14 mouse cellular contexts compared by ENCODE assay signal in genomic region chr9:74277752-74278385, GRCm38 (mm10).
A peak's percentile ranks its signal among the peaks of the same experiment; 100 is the strongest.
DNase-seq lines count a peak whose midpoint lies in the region; ATAC-seq and TF ChIP-seq lines count a peak whose summit lies in the region.
"Had no signal": no experiment of that assay in that cellular context is flagged by ENCODE, and none has a peak within 500 bp of the region (broad histone marks: within the 10 kb centered on the region; RNA-seq: fewer than 3 reads in every experiment).

No protein-coding gene starts in this region.

- peaks cover 35% of the 10 kb centered on the region for H3K4me1 ChIP-seq in forebrain, embryonic 12.5 days
- H3K4me1 ChIP-seq in hindbrain, embryonic 15.5 days (replicated peaks): peaks cover 27% of the 10 kb centered on the region
- peaks cover 7% of the 10 kb centered on the region; the same call in 1 of the 2 replicates for H3K4me1 ChIP-seq in midbrain, postnatal 0 days (ENCODE audit: insufficient read depth, low read length)
- H3K4me1 ChIP-seq: limb, embryonic 13.5 days; megakaryocyte, embryonic 14.5 days had no signal

- no peaks in the 10 kb centered on the region for H3K27me3 ChIP-seq in forebrain, embryonic 12.5 days
- H3K27me3 ChIP-seq in hindbrain, embryonic 15.5 days: no peaks in the 10 kb centered on the region
- no peaks in the 10 kb centered on the region for H3K27me3 ChIP-seq in midbrain, postnatal 0 days (ENCODE audit: insufficient read depth, low read length)
- H3K27me3 ChIP-seq: limb, embryonic 13.5 days; megakaryocyte, embryonic 14.5 days had no signal

- ATAC-seq in forebrain, embryonic 12.5 days (ENCODE audit: low FRiP score): peak; percentile 62; the same call in 1 of the 2 replicates
- ATAC-seq in hindbrain, embryonic 15.5 days (ENCODE audit: low FRiP score, low read depth): peak; percentile 76; the same call in 1 of the 2 replicates
- ATAC-seq in midbrain, postnatal 0 days (ENCODE audit: low FRiP score): peak; percentile 58; the same call in 1 of the 2 replicates

- no peaks in the 10 kb centered on the region for H3K9me3 ChIP-seq in forebrain, embryonic 12.5 days
- H3K9me3 ChIP-seq in hindbrain, embryonic 15.5 days: no peaks in the 10 kb centered on the region
- no peaks in the 10 kb centered on the region for H3K9me3 ChIP-seq in midbrain, postnatal 0 days (ENCODE audit: low read length)
- H3K9me3 ChIP-seq: limb, embryonic 13.5 days had no signal

- H3K9ac ChIP-seq in forebrain, embryonic 12.5 days: no peak overlapping the region
- no peak overlapping the region for H3K9ac ChIP-seq in hindbrain, embryonic 15.5 days
- no peak overlapping the region for H3K9ac ChIP-seq in midbrain, postnatal 0 days (replicated peaks; ENCODE audit: low read length, poor library complexity, severe bottlenecking)
- H3K9ac ChIP-seq: limb, embryonic 13.5 days had no signal

- no peak for TF ChIP-seq CTCF in midbrain, postnatal 0 days (IDR thresholded peaks at IDR 0.05)

- peak overlapping the region; percentile 25; the same call in 1 of the 2 replicates for H3K4me2 ChIP-seq in forebrain, embryonic 12.5 days
- H3K4me2 ChIP-seq in hindbrain, embryonic 15.5 days: peak overlapping the region; percentile 34
- peak overlapping the region; percentile 28 for H3K4me2 ChIP-seq in midbrain, postnatal 0 days (ENCODE audit: low read depth, low read length, poor library complexity, severe bottlenecking)
- H3K4me2 ChIP-seq: limb, embryonic 13.5 days had no signal

- DNase-seq in embryo, embryonic 10 days (ENCODE audit: low spot score): peak; percentile 80
- DNase-seq in midbrain, postnatal 0 days (ENCODE audit: low spot score): peak; percentile 79
- no peak for DNase-seq in gastrocnemius, postnatal 4 days (ENCODE audit: low spot score in 2 of 2)
- no peak for DNase-seq in adrenal gland, adult 8-10 months
- DNase-seq in kidney, postnatal 4 days: no peak
- no peak for DNase-seq in c-Kit-positive CD71-positive TER-119-positive erythroid progenitor cells, embryonic 14.5 days (ENCODE audit: low spot score)
- DNase-seq: gastrocnemius, postnatal 14 days; lung, adult 2 months; thymus, adult 18-20 months had no signal

- H3K27ac ChIP-seq in forebrain, embryonic 12.5 days: no peak overlapping the region; the same call in 1 of the 2 replicates
- peak overlapping the region; percentile 29; the same call in 1 of the 2 replicates for H3K27ac ChIP-seq in hindbrain, embryonic 15.5 days (replicated peaks)
- H3K27ac ChIP-seq in midbrain, postnatal 0 days (ENCODE audit: low read depth, low read length): no peak overlapping the region
- H3K27ac ChIP-seq: kidney, postnatal 0 days; limb, embryonic 13.5 days had no signal

- WGBS in forebrain, embryonic 12.5 days: 34% methylated on average over 14 of the region's 14 CpGs
- whole genome bisulfite sequencing in hindbrain, embryonic 15.5 days: 16% methylated on average over 14 of the region's 14 CpGs
- whole genome bisulfite sequencing in midbrain, postnatal 0 days: 14% methylated on average over 14 of the region's 14 CpGs

- no peaks in the 10 kb centered on the region for H3K36me3 ChIP-seq in forebrain, embryonic 12.5 days (replicated peaks)
- no peaks in the 10 kb centered on the region for H3K36me3 ChIP-seq in hindbrain, embryonic 15.5 days
- no peaks in the 10 kb centered on the region for H3K36me3 ChIP-seq in midbrain, postnatal 0 days (ENCODE audit: insufficient read depth, low read length)
- H3K36me3 ChIP-seq: limb, embryonic 13.5 days had no signal

- H3K4me3 ChIP-seq in forebrain, embryonic 12.5 days (replicated peaks): no peak overlapping the region
- no peak overlapping the region for H3K4me3 ChIP-seq in hindbrain, embryonic 15.5 days
- H3K4me3 ChIP-seq in midbrain, postnatal 0 days (ENCODE audit: low read depth, low read length): no peak overlapping the region
- H3K4me3 ChIP-seq: limb, embryonic 13.5 days; megakaryocyte, embryonic 14.5 days had no signal

Comparison
In these comparisons a context has a peak if more than half of its experiments do, and no peak if none do; other contexts are left out.
1. DNase-seq: peak in embryo, embryonic 10 days (single experiment) and midbrain, postnatal 0 days (single experiment); none in gastrocnemius, postnatal 4 days (0 of 2), adrenal gland, adult 8-10 months (single experiment), kidney, postnatal 4 days (0 of 2) and c-Kit-positive CD71-positive TER-119-positive erythroid progenitor cells, embryonic 14.5 days (single experiment).
2. Peak in every context shown above with its lines, with median percentiles within 50 percentile points of each other: ATAC-seq and H3K4me2 ChIP-seq.